27 mouse cellular contexts compared by ENCODE assay signal in the genomic region with DNA sequence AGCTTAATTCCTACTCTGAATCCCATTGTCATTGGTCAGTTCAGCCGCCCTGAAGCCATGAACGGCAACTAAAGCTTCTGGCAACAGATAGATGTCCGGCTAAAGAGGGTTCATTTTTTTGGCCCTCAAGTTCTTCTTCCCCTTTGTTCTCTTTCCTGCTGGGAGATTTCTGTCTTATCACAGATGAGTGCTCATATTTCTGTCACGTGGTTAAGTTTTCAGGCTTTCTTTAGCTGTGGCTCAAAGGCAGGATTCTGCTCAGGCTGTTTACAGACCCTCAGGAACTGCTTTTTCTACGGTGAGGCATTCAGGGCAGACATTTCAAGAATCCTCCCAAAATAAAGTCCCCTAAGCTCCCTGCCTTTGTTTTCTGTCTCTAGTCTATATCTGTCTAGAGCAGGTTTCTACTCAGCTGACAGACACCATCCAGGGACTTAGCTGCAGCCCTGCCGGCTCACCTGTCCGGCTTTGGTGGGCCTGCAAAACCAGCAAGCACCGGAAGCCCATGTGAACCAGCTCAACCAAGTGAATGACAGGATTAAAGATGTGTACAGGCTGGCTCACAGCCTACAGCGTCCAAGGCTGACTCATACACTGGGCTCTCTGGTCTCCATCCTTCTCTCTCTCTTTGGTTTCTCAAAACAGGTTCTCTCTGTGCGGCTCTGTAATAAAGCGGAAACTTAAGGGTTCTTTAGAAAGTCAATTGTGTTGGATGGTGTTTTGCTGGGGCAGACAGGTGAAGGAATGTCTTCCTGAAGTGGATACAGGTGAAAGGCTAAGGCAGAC. TPM values are rescaled to one million over a fixed set of nuclear protein-coding genes. Genes with fewer than 3 reads are reported as not detected.
DNase-seq lines count a peak whose midpoint lies in the region; ATAC-seq and TF ChIP-seq lines count a peak whose summit lies in the region.
"Had no signal": no experiment of that assay in that cellular context is flagged by ENCODE, and none has a peak within 500 bp of the region (broad histone marks: within the 10 kb centered on the region; RNA-seq: fewer than 3 reads in every experiment).

No protein-coding gene starts in this region.

- H3K36me3 ChIP-seq in heart, embryonic 12.5 days, result no peaks in the 10 kb centered on the region
- no peaks in the 10 kb centered on the region for H3K36me3 ChIP-seq in lung, embryonic 14.5 days (ENCODE audit: insufficient read depth)
- H3K36me3 ChIP-seq: embryonic facial prominence, embryonic 15.5 days; forebrain, embryonic 12.5 days; G1E; kidney, embryonic 15.5 days; neural tube, embryonic 15.5 days had no signal

- H3K27ac ChIP-seq in heart, embryonic 12.5 days (ENCODE audit: poor library complexity, severe bottlenecking), result peak overlapping the region; percentile 4; the same call in 1 of the 2 replicates
- H3K27ac ChIP-seq in lung, embryonic 14.5 days (ENCODE audit: low read depth), result peak overlapping the region; percentile 8; the same call in 1 of the 2 replicates
- H3K27ac ChIP-seq: embryonic facial prominence, embryonic 15.5 days; forebrain, embryonic 12.5 days; hindbrain, embryonic 14.5 days; kidney, embryonic 15.5 days; neural tube, embryonic 15.5 days had no signal

- H3K9ac ChIP-seq in heart, embryonic 12.5 days, result no peak overlapping the region
- no peak overlapping the region for H3K9ac ChIP-seq in lung, embryonic 14.5 days
- H3K9ac ChIP-seq: embryonic facial prominence, embryonic 15.5 days; forebrain, embryonic 12.5 days; hindbrain, embryonic 14.5 days; kidney, embryonic 15.5 days; neural tube, embryonic 15.5 days had no signal

- no peak for TF ChIP-seq CTCF in lung, embryonic 14.5 days (IDR thresholded peaks at IDR 0.05; ENCODE audit: low read depth)

- no peak for ATAC-seq in heart, embryonic 12.5 days (ENCODE audit: insufficient number of reproducible peaks, low FRiP score)
- ATAC-seq in lung, embryonic 14.5 days (ENCODE audit: insufficient read depth), result no peak
- ATAC-seq: CD4-positive, CD25-positive, alpha-beta regulatory T cell, adult 4 months; intestine, embryonic 16.5 days had no signal

- H3K4me3 ChIP-seq in heart, embryonic 12.5 days, result no peak overlapping the region
- no peak overlapping the region for H3K4me3 ChIP-seq in lung, embryonic 14.5 days (ENCODE audit: low read depth, low read length)
- H3K4me3 ChIP-seq: embryonic facial prominence, embryonic 15.5 days; forebrain, embryonic 12.5 days; kidney, embryonic 15.5 days; neural tube, embryonic 15.5 days had no signal

- WGBS in heart, embryonic 12.5 days, result 59% methylated on average over 11 of the region's 11 CpGs
- WGBS in lung, embryonic 14.5 days, result 56% methylated on average over 11 of the region's 11 CpGs

- peaks cover 25% of the 10 kb centered on the region for H3K4me1 ChIP-seq in heart, embryonic 12.5 days (replicated peaks)
- H3K4me1 ChIP-seq in lung, embryonic 14.5 days (ENCODE audit: insufficient read depth), result peaks cover 3% of the 10 kb centered on the region; the same call in 1 of the 2 replicates
- H3K4me1 ChIP-seq: embryonic facial prominence, embryonic 15.5 days; forebrain, embryonic 12.5 days; neural tube, embryonic 15.5 days had no signal

- no peak overlapping the region for H3K4me2 ChIP-seq in heart, embryonic 12.5 days
- H3K4me2 ChIP-seq in lung, embryonic 14.5 days, result no peak overlapping the region
- H3K4me2 ChIP-seq: embryonic facial prominence, embryonic 15.5 days; forebrain, embryonic 12.5 days; hindbrain, embryonic 14.5 days; kidney, embryonic 15.5 days; midbrain, embryonic 11.5 days; neural tube, embryonic 15.5 days had no signal

- H3K9me3 ChIP-seq in heart, embryonic 12.5 days (replicated peaks), result no peaks in the 10 kb centered on the region
- H3K9me3 ChIP-seq in lung, embryonic 14.5 days (ENCODE audit: low read depth, low read length), result no peaks in the 10 kb centered on the region
- H3K9me3 ChIP-seq: embryonic facial prominence, embryonic 15.5 days; forebrain, embryonic 12.5 days; G1E; kidney, embryonic 15.5 days; neural tube, embryonic 15.5 days had no signal

- H3K27me3 ChIP-seq in heart, embryonic 12.5 days (replicated peaks), result peaks cover 3% of the 10 kb centered on the region; the same call in 1 of the 2 replicates
- no peaks in the 10 kb centered on the region for H3K27me3 ChIP-seq in lung, embryonic 14.5 days (ENCODE audit: insufficient read depth, low read length)
- H3K27me3 ChIP-seq: embryonic facial prominence, embryonic 15.5 days had no signal

- DNase-seq in heart, adult 8-10 months (ENCODE audit: low spot score), result no peak
- peak; percentile 8 for DNase-seq in lung, embryonic 14.5 days
- DNase-seq in lung, postnatal 10 days, result no peak
- DNase-seq in 416B (ENCODE audit: low read depth), result peak; percentile 60
- peak; percentile 9 for DNase-seq in brain, adult 2 months (ENCODE audit: low read depth, low spot score)
- no peak for DNase-seq in ovary, postnatal 10 days (ENCODE audit: low spot score)
- DNase-seq in layer of hippocampus, postnatal 36 days, result no peak
- DNase-seq: adrenal gland, postnatal 25 days; cerebellum, adult 2 months; gastrocnemius, postnatal 10 days; retina, postnatal 1 day; right cerebral cortex, postnatal 4 days; thymus, adult 18-20 months had no signal

RNA-seq across cellular contexts. Expression of a gene that starts 7.3 kb away (rescaled TPM):
- polyA plus RNA-seq in heart, embryonic 12.5 days (2016; fragmentation: Nextera tagmentation; extraction: Ambion mirVana), result 5.7 and 5.9 TPM in 2 replicates
- under 1 TPM; 0.09 to 0.14 (median 0.09) TPM for total RNA-seq in heart, adult 8-10 months (2022)
- 1.3 and 2.8 TPM in 2 replicates for polyA plus RNA-seq in lung, embryonic 14.5 days (2014; fragmentation: Nextera tagmentation; extraction: Ambion mirVana)
- total RNA-seq in layer of hippocampus, postnatal 36 days (2021), result 1 to 10 TPM; 3.6 to 4.6 TPM
- total RNA-seq: gastrocnemius, postnatal 10 days; liver, adult 2 months had no signal
- polyA plus RNA-seq: CD4-positive, CD25-positive, alpha-beta regulatory T cell, adult 4 months; G1E; liver, adult 2 months had no signal

RNA-seq across cellular contexts. Expression of a gene that starts 13.4 kb away (rescaled TPM):
- polyA plus RNA-seq in heart, embryonic 12.5 days (2016; fragmentation: Nextera tagmentation; extraction: Ambion mirVana), result 25.6 and 26.8 TPM in 2 replicates
- 10 to 100 TPM; 50.3 to 54.6 (median 53.3) TPM for total RNA-seq in heart, adult 8-10 months (2022)
- polyA plus RNA-seq in lung, embryonic 14.5 days (2014; fragmentation: Nextera tagmentation; extraction: Ambion mirVana), result 20.5 and 20.9 TPM in 2 replicates
- 10 to 100 TPM; 53.4 to 54.5 TPM for total RNA-seq in layer of hippocampus, postnatal 36 days (2021)

RNA-seq across cellular contexts. Expression of a gene that starts 42.9 kb away (rescaled TPM):
- polyA plus RNA-seq in heart, embryonic 12.5 days (2016; fragmentation: Nextera tagmentation; extraction: Ambion mirVana), result not detected in 2 replicates
- not detected for total RNA-seq in heart, adult 8-10 months (2022)
- polyA plus RNA-seq in lung, embryonic 14.5 days (2014; fragmentation: Nextera tagmentation; extraction: Ambion mirVana), result not detected in 2 replicates
- total RNA-seq in layer of hippocampus, postnatal 36 days (2021), result not detected
- total RNA-seq: adrenal gland, postnatal 25 days; gastrocnemius, postnatal 10 days; layer of hippocampus, postnatal 25 days; liver, adult 2 months had no signal
- polyA plus RNA-seq: CD4-positive, CD25-positive, alpha-beta regulatory T cell, adult 4 months; embryonic facial prominence, embryonic 15.5 days; forebrain, embryonic 12.5 days; G1E; intestine, embryonic 16.5 days; kidney, embryonic 15.5 days; large intestine, adult 2 months; liver, adult 2 months; midbrain, embryonic 11.5 days had no signal

RNA-seq across cellular contexts. Expression of a gene that starts 43.0 kb away (rescaled TPM):
- 0.32 TPM in 1 of 2 replicates, not detected in the other for polyA plus RNA-seq in heart, embryonic 12.5 days (2016; fragmentation: Nextera tagmentation; extraction: Ambion mirVana)
- not detected for total RNA-seq in heart, adult 8-10 months (2022)
- polyA plus RNA-seq in lung, embryonic 14.5 days (2014; fragmentation: Nextera tagmentation; extraction: Ambion mirVana), result not detected in 2 replicates
- total RNA-seq in layer of hippocampus, postnatal 36 days (2021), result not detected
- total RNA-seq: adrenal gland, postnatal 25 days; G1E; gastrocnemius, postnatal 10 days; layer of hippocampus, postnatal 25 days; left cerebral cortex, postnatal 25 days; liver, adult 2 months had no signal
- polyA plus RNA-seq: CD4-positive, CD25-positive, alpha-beta regulatory T cell, adult 4 months; embryonic facial prominence, embryonic 15.5 days; forebrain, embryonic 12.5 days; G1E; intestine, embryonic 16.5 days; kidney, embryonic 15.5 days; midbrain, embryonic 11.5 days had no signal

Comparison
In these comparisons a context has a peak if more than half of its experiments do, and no peak if none do; other contexts are left out.
1. DNase-seq: peak in lung, embryonic 14.5 days (single experiment), 416B (single experiment) and brain, adult 2 months (single experiment); none in heart, adult 8-10 months (single experiment), lung, postnatal 10 days (single experiment), ovary, postnatal 10 days (single experiment) and layer of hippocampus, postnatal 36 days (0 of 2).
2. RNA of a gene that starts 7.3 kb away (total RNA-seq): 3.6 to 4.6 TPM in layer of hippocampus, postnatal 36 days; 0.09 to 0.14 TPM in heart, adult 8-10 months; every median in the first group is over 4 times any median in the second.